Mouse (Mus musculus): ENCODE results near the gene Ryk. TPM values are rescaled to one million over a fixed set of nuclear protein-coding genes. Genes with fewer than 3 reads are reported as not detected.

Gene Ryk
- polyA plus RNA-seq, 1 experiment from 2014 or later, result 11.9 TPM

DNA sequence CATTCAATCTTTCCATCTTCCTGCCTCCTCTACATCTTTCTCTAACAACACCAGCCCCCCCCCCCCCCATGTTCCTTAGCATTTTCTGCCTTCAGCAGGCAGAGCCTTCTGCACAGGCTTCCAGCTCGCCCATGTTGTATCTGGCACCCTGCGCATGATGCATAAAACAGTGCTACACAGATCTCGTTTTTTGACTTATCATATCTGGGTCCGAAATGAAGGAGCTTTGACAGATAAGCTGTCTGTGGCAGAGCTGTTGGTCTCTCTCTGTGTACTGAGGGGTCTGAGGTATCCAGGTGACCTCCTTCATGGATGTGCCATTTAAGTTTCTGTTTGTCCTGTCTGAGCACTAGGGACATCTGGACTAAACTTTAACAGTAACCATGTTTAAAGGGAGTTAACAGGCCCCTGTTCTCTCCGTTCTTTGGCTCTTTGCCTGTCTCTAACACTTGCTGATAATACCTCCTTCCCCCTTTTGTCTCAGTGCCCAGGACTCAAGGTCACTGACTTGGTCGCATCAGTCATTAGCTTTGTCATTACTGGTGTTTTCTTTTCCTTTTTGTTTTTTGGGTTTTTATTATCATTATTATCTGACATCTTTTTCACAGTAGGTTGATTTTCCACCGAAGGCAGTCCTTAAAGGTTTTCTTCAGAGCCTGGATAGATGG is 26.2 kb downstream of the Ryk start:
- Histone ChIP-seq H3K27ac (replicated peaks) (no peak overlapping the region), H3K36me3 (peaks cover 12% of the 10 kb centered on the region; the same call in 1 of the 2 replicates), H3K4me2 (no peak overlapping the region), H3K4me1 (replicated peaks) (peaks cover 58% of the 10 kb centered on the region), H3K9me3 (no peaks in the 10 kb centered on the region), H3K27me3 (no peaks in the 10 kb centered on the region), H3K4me3 (no peak overlapping the region), H3K9ac (no peak overlapping the region)
- no peak for ATAC-seq (ENCODE audit: low read depth)
- WGBS, result 86% methylated on average over 7 of the region's 7 CpGs

DNA sequence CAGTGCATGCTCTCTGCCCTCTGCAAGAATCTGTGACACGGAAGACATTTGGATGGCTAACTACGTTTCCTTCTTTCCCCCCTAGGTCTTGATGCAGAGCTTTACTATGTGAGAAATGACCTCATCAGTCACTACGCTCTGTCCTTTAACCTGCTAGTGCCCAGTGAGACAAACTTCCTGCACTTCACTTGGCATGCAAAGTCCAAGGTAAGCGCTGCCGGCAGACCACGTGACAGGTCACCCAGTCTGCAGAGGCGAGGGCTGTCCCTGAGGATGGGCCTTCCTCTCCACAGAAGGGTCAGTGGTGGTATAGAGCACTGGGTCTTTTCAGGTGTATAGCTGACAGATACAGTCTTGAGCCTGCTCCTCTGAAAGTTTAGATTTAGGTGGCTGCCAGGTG is 27.1 kb downstream of the Ryk start:
- no peak overlapping the region for H3K4me3 ChIP-seq
- H3K36me3 ChIP-seq, result peaks cover 12% of the 10 kb centered on the region; the same call in 1 of the 2 replicates
- H3K4me2 ChIP-seq, result no peak overlapping the region
- no peaks in the 10 kb centered on the region for H3K27me3 ChIP-seq
- no peak for ATAC-seq (ENCODE audit: low read depth)
- no peaks in the 10 kb centered on the region for H3K9me3 ChIP-seq
- H3K9ac ChIP-seq, result no peak overlapping the region
- H3K27ac ChIP-seq (replicated peaks), result no peak overlapping the region
- WGBS, result 81% methylated on average over 7 of the region's 7 CpGs
- H3K4me1 ChIP-seq (replicated peaks), result peaks cover 66% of the 10 kb centered on the region

DNA sequence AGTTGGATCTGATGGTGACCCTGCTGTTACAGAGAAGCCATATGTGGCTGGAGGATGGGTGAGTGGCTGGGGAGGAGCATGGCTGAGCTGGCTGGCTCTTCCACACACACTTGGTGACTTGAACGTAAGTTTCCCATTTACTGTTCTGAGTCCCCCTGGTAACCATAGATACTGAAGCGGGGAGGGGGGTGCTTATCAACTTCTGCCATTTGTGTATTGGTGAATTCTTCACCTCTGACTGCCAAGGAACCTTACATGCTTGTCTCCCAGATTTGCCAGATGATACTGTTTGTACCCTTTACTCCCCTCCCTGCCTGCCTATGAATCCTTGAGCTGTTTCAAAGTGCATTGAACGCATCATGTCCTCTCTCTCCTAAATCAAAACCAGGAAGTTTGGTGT is 27.5 kb downstream of the Ryk start:
- H3K4me2 ChIP-seq, result no peak overlapping the region
- H3K36me3 ChIP-seq, result peaks cover 12% of the 10 kb centered on the region; the same call in 1 of the 2 replicates
- H3K9ac ChIP-seq, result no peak overlapping the region
- H3K27me3 ChIP-seq, result no peaks in the 10 kb centered on the region
- ATAC-seq (ENCODE audit: low read depth), result no peak
- no peak overlapping the region for H3K27ac ChIP-seq (replicated peaks)
- H3K9me3 ChIP-seq, result no peaks in the 10 kb centered on the region
- peaks cover 67% of the 10 kb centered on the region for H3K4me1 ChIP-seq (replicated peaks)
- 77% methylated on average over 3 of the region's 3 CpGs for WGBS
- H3K4me3 ChIP-seq, result no peak overlapping the region

DNA sequence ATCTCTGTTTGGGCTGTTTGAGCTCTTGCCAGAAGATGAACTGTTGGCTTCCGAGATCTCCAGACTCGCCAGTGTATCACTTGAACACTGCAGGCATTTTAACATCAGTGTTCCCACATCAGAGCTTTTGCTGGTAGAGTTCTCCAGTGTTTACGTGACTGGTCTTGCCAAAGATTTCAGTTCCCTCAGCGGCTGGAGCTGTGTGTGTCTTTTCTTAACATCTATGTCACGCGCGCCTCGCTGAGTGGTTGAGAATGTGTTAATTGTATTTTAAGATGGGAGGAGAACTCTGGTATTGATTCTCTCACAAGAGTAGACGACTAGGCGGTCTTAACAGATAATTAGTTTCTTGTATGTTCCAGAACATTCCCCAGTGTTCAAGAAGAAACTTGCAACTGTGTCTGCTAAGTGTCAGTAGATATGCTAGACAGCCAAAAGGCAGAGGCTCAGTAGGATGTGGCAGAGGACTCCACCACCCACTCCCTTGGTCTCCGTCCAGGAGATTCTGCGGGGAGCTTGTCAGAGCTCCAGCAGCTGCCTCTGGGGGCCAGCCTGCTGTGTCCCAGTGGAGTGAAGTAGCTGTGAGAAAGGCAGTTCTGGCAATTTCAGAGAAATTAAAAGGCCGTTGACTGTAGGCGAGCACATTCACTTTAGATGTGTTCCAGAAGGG is 29.3 kb downstream of the Ryk start:
- Histone ChIP-seq H3K36me3 (peaks cover 24% of the 10 kb centered on the region), H3K4me1 (replicated peaks) (peaks cover 58% of the 10 kb centered on the region), H3K9ac (0 out of 2 replicates have a peak overlapping the region, but pooled peaks have one; percentile 5), H3K4me3 (no peak overlapping the region), H3K4me2 (no peak overlapping the region), H3K27ac (replicated peaks) (peak overlapping the region; percentile 28; the same call in 1 of the 2 replicates), H3K9me3 (no peaks in the 10 kb centered on the region), H3K27me3 (no peaks in the 10 kb centered on the region)
- ATAC-seq (ENCODE audit: low read depth), result no peak
- WGBS, result 52% methylated on average over 14 of the region's 14 CpGs

DNA sequence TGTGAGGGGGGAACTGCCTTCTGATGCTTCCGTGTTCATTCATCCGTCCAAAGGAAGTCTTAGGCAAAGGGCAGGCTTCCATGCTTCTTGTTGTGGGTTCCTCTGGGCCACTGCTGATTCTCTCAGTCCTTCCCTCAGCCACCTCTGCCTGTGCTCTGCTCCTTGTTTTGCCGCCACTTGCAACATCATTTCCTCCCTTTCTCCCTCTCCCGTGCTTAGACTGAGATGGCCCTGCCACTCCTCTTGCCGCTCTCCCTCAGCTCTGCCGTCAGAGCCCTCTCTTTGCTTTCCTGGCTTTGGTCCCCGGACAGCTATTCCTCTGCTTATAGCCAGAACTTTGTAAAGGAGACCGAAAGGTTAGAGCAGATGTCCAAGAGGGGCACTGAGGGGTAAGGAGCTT is 30.2 kb downstream of the Ryk start:
- Histone ChIP-seq H3K4me2 (no peak overlapping the region), H3K27me3 (no peaks in the 10 kb centered on the region), H3K9ac (no peak overlapping the region), H3K4me3 (no peak overlapping the region), H3K9me3 (no peaks in the 10 kb centered on the region), H3K27ac (replicated peaks) (no peak overlapping the region), H3K4me1 (replicated peaks) (peaks cover 52% of the 10 kb centered on the region), H3K36me3 (peaks cover 32% of the 10 kb centered on the region)
- no peak for ATAC-seq (ENCODE audit: low read depth)
- 70% methylated on average over 8 of the region's 8 CpGs for WGBS

DNA sequence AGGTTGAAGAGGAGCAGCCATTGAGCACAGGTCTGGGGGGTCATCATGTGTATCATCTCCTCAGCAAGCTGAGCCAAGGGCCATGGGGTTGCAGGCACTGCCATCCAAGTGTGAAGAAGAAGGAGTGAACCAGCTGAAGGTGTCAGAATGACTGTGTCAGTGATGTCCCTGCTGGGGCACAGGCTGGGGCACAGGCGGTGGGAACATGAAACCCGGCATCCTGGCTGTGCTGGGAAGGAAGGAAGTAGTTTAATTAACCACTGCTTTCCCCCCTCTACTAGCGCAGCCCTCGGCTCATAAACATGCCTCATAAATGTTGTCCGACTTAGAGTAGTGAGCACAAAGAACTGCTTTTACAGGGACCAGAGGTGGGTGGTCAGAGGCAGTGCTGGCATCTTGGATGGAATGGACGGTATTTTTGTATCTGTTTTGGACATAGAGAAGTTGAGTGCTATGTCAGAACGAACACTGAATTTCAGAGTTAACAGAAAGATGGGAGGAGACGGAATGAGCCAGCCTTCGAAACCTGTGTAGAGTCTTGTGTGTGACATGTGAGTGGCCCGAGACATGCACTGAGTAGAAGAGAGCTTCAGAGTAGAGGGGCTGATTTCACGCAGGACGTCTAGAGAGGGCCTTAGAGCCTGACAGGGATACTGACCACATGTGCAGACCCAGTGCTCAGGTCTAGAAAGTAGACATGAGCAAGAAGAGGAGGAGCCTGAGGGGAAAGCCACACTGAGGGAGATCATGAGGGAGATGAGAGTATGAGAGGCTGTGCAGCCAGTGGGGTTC is 31.4 kb downstream of the Ryk start:
- Histone ChIP-seq H3K27ac (replicated peaks) (no peak overlapping the region), H3K27me3 (no peaks in the 10 kb centered on the region), H3K4me2 (no peak overlapping the region), H3K9me3 (no peaks in the 10 kb centered on the region), H3K4me3 (no peak overlapping the region), H3K9ac (no peak overlapping the region), H3K36me3 (peaks cover 39% of the 10 kb centered on the region), H3K4me1 (replicated peaks) (peaks cover 49% of the 10 kb centered on the region)
- 47% methylated on average over 12 of the region's 12 CpGs for WGBS
- peak; percentile 70 for ATAC-seq (ENCODE audit: low read depth)

DNA sequence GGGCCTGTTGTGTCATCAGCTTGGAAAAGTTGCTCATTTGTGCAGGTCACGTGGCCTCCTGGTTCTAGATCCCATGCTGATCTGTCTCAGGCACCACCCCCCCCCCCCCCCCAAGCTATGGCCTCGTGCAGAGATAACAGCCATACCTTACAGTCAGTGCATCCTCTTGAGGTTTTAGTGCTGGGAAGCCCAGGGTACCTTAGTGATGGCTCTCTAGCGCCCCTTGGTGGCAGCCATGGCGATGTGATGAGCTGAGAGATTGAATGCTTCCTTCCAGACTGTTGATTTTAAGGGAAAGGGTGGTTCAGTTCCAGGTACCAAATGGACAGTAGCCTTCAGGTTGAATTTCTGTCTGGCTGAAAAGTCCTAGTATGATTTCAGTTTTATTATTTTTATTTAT is 32.2 kb downstream of the Ryk start:
- 10% methylated on average over 4 of the region's 4 CpGs for whole genome bisulfite sequencing
- Histone ChIP-seq H3K27me3 (no peaks in the 10 kb centered on the region), H3K4me2 (no peak overlapping the region), H3K27ac (replicated peaks) (no peak overlapping the region), H3K9me3 (no peaks in the 10 kb centered on the region), H3K4me1 (replicated peaks) (peaks cover 45% of the 10 kb centered on the region), H3K36me3 (peaks cover 45% of the 10 kb centered on the region), H3K9ac (no peak overlapping the region), H3K4me3 (no peak overlapping the region)
- peak; percentile 64 for ATAC-seq (ENCODE audit: low read depth)

DNA sequence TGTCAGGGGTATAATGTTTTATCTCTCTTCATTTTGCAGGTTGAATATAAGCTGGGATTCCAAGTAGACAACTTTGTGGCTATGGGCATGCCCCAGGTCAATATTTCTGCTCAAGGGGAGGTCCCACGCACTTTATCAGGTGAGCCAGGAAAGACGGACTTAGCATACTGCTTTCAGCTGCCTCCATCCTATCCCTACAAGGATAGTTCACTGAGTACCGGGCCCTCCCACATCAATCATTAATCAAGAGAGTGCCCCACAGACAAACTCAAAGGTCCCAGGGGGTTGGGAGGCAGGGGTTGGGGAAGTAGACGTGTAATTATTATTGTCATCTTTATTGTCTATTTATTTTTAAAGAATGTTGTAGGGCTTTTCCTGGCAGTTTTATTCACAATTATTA is 32.8 kb downstream of the Ryk start:
- Histone ChIP-seq H3K27me3 (no peaks in the 10 kb centered on the region), H3K27ac (replicated peaks) (no peak overlapping the region), H3K4me3 (no peak overlapping the region), H3K9me3 (no peaks in the 10 kb centered on the region), H3K4me2 (no peak overlapping the region), H3K36me3 (peaks cover 45% of the 10 kb centered on the region), H3K9ac (no peak overlapping the region), H3K4me1 (replicated peaks) (peaks cover 39% of the 10 kb centered on the region)
- 78% methylated on average over 4 of the region's 4 CpGs for WGBS
- ATAC-seq (ENCODE audit: low read depth), result no peak

DNA sequence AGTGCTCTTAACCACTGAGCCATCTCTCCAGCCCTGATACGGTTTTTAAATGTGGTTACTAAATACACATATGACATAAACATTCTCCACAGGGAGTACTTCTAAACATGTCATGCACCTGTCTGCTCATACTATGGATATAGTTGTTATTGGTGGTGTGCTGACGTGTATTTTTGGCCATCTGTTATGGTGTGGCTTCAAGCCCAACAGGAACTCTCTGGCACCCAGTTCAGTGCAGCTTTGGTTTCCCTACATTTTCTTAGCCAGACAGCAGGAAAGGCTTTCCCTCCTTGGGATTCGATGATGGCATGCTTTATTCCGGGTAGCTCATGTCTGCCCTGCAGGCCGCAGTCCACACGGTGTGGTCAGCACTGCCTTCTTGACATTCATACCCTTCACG is 33.7 kb downstream of the Ryk start:
- peaks cover 34% of the 10 kb centered on the region for H3K4me1 ChIP-seq (replicated peaks)
- ATAC-seq (ENCODE audit: low read depth), result no peak
- peaks cover 48% of the 10 kb centered on the region for H3K36me3 ChIP-seq
- 93% methylated on average over 7 of the region's 7 CpGs for WGBS
- H3K27me3 ChIP-seq, result no peaks in the 10 kb centered on the region
- no peak overlapping the region for H3K4me2 ChIP-seq
- H3K9ac ChIP-seq, result no peak overlapping the region
- H3K27ac ChIP-seq (replicated peaks), result no peak overlapping the region
- H3K9me3 ChIP-seq, result no peaks in the 10 kb centered on the region
- no peak overlapping the region for H3K4me3 ChIP-seq

DNA sequence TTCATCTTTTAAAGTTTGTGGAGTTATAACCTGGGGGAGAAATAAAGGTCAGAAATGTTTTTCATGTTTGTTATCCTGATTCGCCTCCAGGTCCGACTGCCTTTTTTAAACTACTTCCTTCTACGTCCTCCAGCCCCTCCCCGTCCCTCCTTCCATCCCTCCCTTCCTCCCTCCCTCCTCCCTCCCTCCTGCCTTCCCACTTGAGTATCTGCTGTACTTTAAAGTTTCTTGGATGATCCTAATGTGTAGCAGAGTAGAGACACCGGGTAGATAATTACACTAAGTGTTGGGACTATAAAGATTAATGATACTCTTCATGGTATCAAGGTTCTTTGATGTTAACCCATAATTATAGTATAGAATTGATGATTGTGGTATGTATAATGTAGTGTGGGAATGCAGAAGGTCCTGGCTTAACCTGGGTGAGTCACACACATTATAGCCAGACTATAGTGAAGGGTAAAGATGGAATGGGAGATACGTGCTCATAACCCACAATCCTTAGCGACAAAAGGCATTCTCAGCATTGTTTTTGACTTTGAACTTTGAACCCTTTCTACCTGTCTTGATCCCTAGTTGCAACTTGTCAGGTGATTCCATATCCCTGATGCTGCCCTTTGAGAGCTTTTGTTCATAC is 41.5 kb downstream of the Ryk start:
- H3K9ac ChIP-seq, result no peak overlapping the region
- peaks cover 72% of the 10 kb centered on the region for H3K36me3 ChIP-seq
- no peak overlapping the region for H3K27ac ChIP-seq (replicated peaks)
- no peak for ATAC-seq (ENCODE audit: low read depth)
- WGBS, result 89% methylated on average over 7 of the region's 7 CpGs
- no peaks in the 10 kb centered on the region for H3K4me1 ChIP-seq (replicated peaks)
- H3K4me3 ChIP-seq, result no peak overlapping the region
- no peak overlapping the region for H3K4me2 ChIP-seq
- H3K27me3 ChIP-seq, result no peaks in the 10 kb centered on the region
- no peaks in the 10 kb centered on the region for H3K9me3 ChIP-seq

DNA sequence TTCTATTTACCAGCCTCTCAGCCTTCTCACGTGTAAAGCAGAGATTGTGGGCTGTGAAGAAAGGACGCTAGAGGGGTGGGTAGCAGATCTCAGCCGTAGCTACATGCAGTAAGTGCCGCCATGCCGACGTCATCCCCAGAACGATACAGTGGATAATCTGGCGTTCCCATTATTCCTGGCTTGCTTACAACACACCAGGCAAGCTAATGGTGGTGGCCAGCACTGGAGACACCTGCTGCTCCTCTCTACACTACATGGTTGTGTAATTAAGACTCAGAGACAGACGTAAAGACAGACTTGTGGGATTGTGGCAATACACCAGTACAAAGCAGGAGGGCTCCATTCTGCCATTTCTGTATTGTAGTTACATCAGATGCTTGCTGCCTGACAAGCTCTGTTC is 43.2 kb downstream of the Ryk start:
- no peak overlapping the region for H3K4me3 ChIP-seq
- no peak for ATAC-seq (ENCODE audit: low read depth)
- H3K27me3 ChIP-seq, result no peaks in the 10 kb centered on the region
- 67% methylated on average over 9 of the region's 9 CpGs for WGBS
- no peaks in the 10 kb centered on the region for H3K4me1 ChIP-seq (replicated peaks)
- H3K27ac ChIP-seq (replicated peaks), result 0 out of 2 replicates have a peak overlapping the region, but pooled peaks have one; percentile 18
- H3K9me3 ChIP-seq, result no peaks in the 10 kb centered on the region
- H3K36me3 ChIP-seq, result peaks cover 60% of the 10 kb centered on the region
- H3K4me2 ChIP-seq, result no peak overlapping the region
- no peak overlapping the region for H3K9ac ChIP-seq

DNA sequence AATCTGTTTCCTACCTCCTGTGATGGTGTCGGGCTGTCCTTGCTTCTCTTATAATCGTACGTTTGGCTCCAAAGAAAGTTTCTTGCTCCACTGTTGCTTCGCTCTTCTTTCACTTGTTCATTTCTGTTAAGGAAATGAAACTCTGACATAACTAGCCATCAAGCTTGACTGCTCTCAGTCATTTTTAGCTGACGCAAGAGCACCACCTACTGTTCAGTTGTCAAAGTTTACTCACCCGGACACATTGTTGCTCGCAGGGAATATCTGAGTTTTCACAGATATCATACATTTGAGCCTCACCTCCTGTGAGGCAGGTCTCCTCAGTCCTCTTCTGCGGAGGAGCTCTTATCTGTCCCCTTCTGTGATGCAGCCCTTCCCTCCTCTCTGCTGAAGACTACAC is 44.8 kb downstream of the Ryk start:
- Histone ChIP-seq H3K4me3 (no peak overlapping the region), H3K9ac (no peak overlapping the region), H3K36me3 (peaks cover 56% of the 10 kb centered on the region), H3K9me3 (no peaks in the 10 kb centered on the region), H3K27ac (replicated peaks) (no peak overlapping the region), H3K4me2 (no peak overlapping the region), H3K4me1 (replicated peaks) (no peaks in the 10 kb centered on the region), H3K27me3 (no peaks in the 10 kb centered on the region)
- no peak for ATAC-seq (ENCODE audit: low read depth)
- 77% methylated on average over 8 of the region's 8 CpGs for WGBS

Data from neural tube, embryonic 13.5 days (tissue).